ENCODE assay signal across 8 mouse cellular contexts in genomic region chr12:102704457-102705198, GRCm38 (mm10). TPM values are rescaled to one million over a fixed set of nuclear protein-coding genes. Genes with fewer than 3 reads are reported as not detected.
DNase-seq lines count a peak whose midpoint lies in the region; ATAC-seq and TF ChIP-seq lines count a peak whose summit lies in the region.

Gene Itpk1 (minus strand): TSS chr12:102704930.

- DNase-seq in CD4-positive, CD25-positive, alpha-beta regulatory T cell, adult 2 months (ENCODE audit: low read depth, low spot score), result peak; percentile 87
- DNase-seq in adrenal gland, postnatal 10 days, result peak; percentile 74
- peak; percentile 68 for DNase-seq in embryo, embryonic 9.5 days (ENCODE audit: extremely low spot score)
- peak; percentile 39 to 80 for DNase-seq in kidney, postnatal 36 days
- DNase-seq in liver, postnatal 0 days, result peak; percentile 85
- DNase-seq in thymus, postnatal 0 days (ENCODE audit: low spot score), result no peak

- peak within 1 kb of the TSS; percentile 49 to 81; a peak in 3 of 4 replicates for H3K27ac ChIP-seq in heart, embryonic 14.5 days (replicated peaks in 1 of 2; ENCODE audit: control insufficient read depth in 1 of 2, insufficient read depth in 1 of 2, low read depth in 2 of 2, low read length in 2 of 2)
- H3K27ac ChIP-seq in liver, postnatal 0 days (ENCODE audit: low read depth), result peak within 1 kb of the TSS; percentile 98
- peak within 1 kb of the TSS; percentile 92 for H3K27ac ChIP-seq in neural tube, embryonic 13.5 days (replicated peaks)

- H3K4me2 ChIP-seq in heart, embryonic 14.5 days (ENCODE audit: low read length), result peak within 1 kb of the TSS; percentile 96
- H3K4me2 ChIP-seq in liver, postnatal 0 days (ENCODE audit: low read depth, low read length), result peak within 1 kb of the TSS; percentile 99
- H3K4me2 ChIP-seq in neural tube, embryonic 13.5 days, result peak within 1 kb of the TSS; percentile 71

- peak; percentile 86 for ATAC-seq in heart, embryonic 14.5 days (ENCODE audit: insufficient number of reproducible peaks, insufficient read depth, low FRiP score, low read depth)
- peak; percentile 93 for ATAC-seq in liver, postnatal 0 days
- peak; percentile 88 for ATAC-seq in neural tube, embryonic 13.5 days (ENCODE audit: low read depth)

- TF ChIP-seq CTCF in liver, postnatal 0 days (IDR thresholded peaks at IDR 0.05; ENCODE audit: low read depth), result no peak

- H3K27me3 ChIP-seq in heart, embryonic 14.5 days (ENCODE audit: control insufficient read depth, insufficient read depth, low read length), result peaks cover 7% of the 10 kb centered on the region; the same call in 1 of the 2 replicates
- H3K27me3 ChIP-seq in liver, postnatal 0 days (ENCODE audit: insufficient read depth, low read length), result no peaks in the 10 kb centered on the region
- H3K27me3 ChIP-seq in neural tube, embryonic 13.5 days, result no peaks in the 10 kb centered on the region; the same call in 1 of the 2 replicates

- TF ChIP-seq EP300 in liver, postnatal 0 days (IDR thresholded peaks at IDR 0.05; ENCODE audit: low read depth), result no peak

- WGBS in heart, embryonic 14.5 days, result under 1% methylated on average over 72 of the region's 105 CpGs
- WGBS in liver, postnatal 0 days (ENCODE audit: insufficient replicate concordance), result under 1% methylated on average over 41 of the region's 105 CpGs
- 1% methylated on average over 67 of the region's 105 CpGs for WGBS in neural tube, embryonic 13.5 days

- no peaks in the 10 kb centered on the region for H3K36me3 ChIP-seq in heart, embryonic 14.5 days (ENCODE audit: control insufficient read depth, insufficient read depth, low read length)
- H3K36me3 ChIP-seq in liver, postnatal 0 days (replicated peaks; ENCODE audit: insufficient read depth, low read length), result no peaks in the 10 kb centered on the region
- H3K36me3 ChIP-seq in neural tube, embryonic 13.5 days, result no peaks in the 10 kb centered on the region

- peaks cover 15 to 33% of the 10 kb centered on the region in 2 experiments; a peak in 3 of 4 replicates for H3K4me1 ChIP-seq in heart, embryonic 14.5 days (ENCODE audit: control insufficient read depth in 2 of 2, insufficient read depth in 2 of 2, low read length in 2 of 2)
- peaks cover 43% of the 10 kb centered on the region for H3K4me1 ChIP-seq in liver, postnatal 0 days (ENCODE audit: insufficient read depth)
- peaks cover 57% of the 10 kb centered on the region for H3K4me1 ChIP-seq in neural tube, embryonic 13.5 days (replicated peaks)

- H3K4me3 ChIP-seq in heart, embryonic 14.5 days (ENCODE audit: control insufficient read depth in 1 of 2, insufficient read depth in 1 of 2, low read depth in 1 of 2, low read length in 2 of 2), result peak within 1 kb of the TSS; percentile 78 to 82
- peak within 1 kb of the TSS; percentile 85 for H3K4me3 ChIP-seq in liver, postnatal 0 days (ENCODE audit: low read depth, low read length)
- H3K4me3 ChIP-seq in neural tube, embryonic 13.5 days, result peak within 1 kb of the TSS; percentile 64

- H3K9me3 ChIP-seq in heart, embryonic 14.5 days (ENCODE audit: control insufficient read depth, low read length), result no peaks in the 10 kb centered on the region
- H3K9me3 ChIP-seq in liver, postnatal 0 days (ENCODE audit: low read length), result no peaks in the 10 kb centered on the region
- no peaks in the 10 kb centered on the region for H3K9me3 ChIP-seq in neural tube, embryonic 13.5 days

- peak within 1 kb of the TSS; percentile 88 for H3K9ac ChIP-seq in heart, embryonic 14.5 days (ENCODE audit: low read length)
- peak within 1 kb of the TSS; percentile 90 for H3K9ac ChIP-seq in liver, postnatal 0 days (replicated peaks)
- H3K9ac ChIP-seq in neural tube, embryonic 13.5 days, result peak within 1 kb of the TSS; percentile 83

RNA-seq across cellular contexts. Expression of gene Itpk1, which starts in this region (rescaled TPM):
- total RNA-seq in adrenal gland, postnatal 10 days (2021), result 10 to 100 TPM; 98.3 to 99.2 TPM
- polyA plus RNA-seq in heart, embryonic 14.5 days (2014; fragmentation: Nextera tagmentation; extraction: Ambion mirVana), result 3.7 and 4.2 TPM in 2 replicates
- 3.6 TPM in 2 replicates for polyA plus RNA-seq in liver, postnatal 0 days (2015; fragmentation: Nextera tagmentation; extraction: Ambion mirVana)
- 30.9 and 34.0 TPM in 2 replicates for polyA plus RNA-seq in neural tube, embryonic 13.5 days (2015; fragmentation: Nextera tagmentation; extraction: Ambion mirVana)
- 18.6 and 19.9 TPM in 2 replicates for polyA plus RNA-seq in thymus, postnatal 0 days (2015; fragmentation: Nextera tagmentation; extraction: Ambion mirVana)
